Mouse (Mus musculus) heart, embryonic 16.5 days (tissue): ENCODE data around the gene Ube2u. TPM values are rescaled to one million over a fixed set of nuclear protein-coding genes. Genes with fewer than 3 reads are reported as not detected.
"Not testable (repeated sequence)": the region's sequence is repeated elsewhere in the genome, so short reads cannot be mapped to it uniquely, and the experiment has no call there.

Experiments
- ATAC-seq: fragments of 200-750 bp; cut with Nextera tagmentation; replicated peaks from 2 replicates; pipeline ENCODE4 v1.8.0; 2017; ENCODE audit warnings: moderate number of reproducible peaks; ENCODE audit not compliant: insufficient read depth, low FRiP score; ENCODE audit errors: extremely low read depth
- H3K27ac ChIP-seq: fragments of 300-500 bp; sonication (generic); 2 replicates; pipeline ENCODE4 v1.5.1; 2014; ENCODE audit warnings: mild to moderate bottlenecking, low read length, control low read depth, moderate library complexity
- H3K27me3 ChIP-seq: fragments of 300-500 bp; sonication (generic); 2 replicates; pipeline ENCODE4 v1.6.1; 2014; ENCODE audit warnings: low read length, mixed read lengths; ENCODE audit not compliant: control insufficient read depth, insufficient read depth
- H3K36me3 ChIP-seq: fragments of 300-500 bp; sonication (generic); 2 replicates; pipeline ENCODE4 v1.6.1; 2014; ENCODE audit not compliant: control insufficient read depth, insufficient read depth
- H3K4me1 ChIP-seq: fragments of 300-500 bp; sonication (generic); 2 replicates; pipeline ENCODE4 v1.6.1; 2014; ENCODE audit warnings: low read length, mixed read lengths; ENCODE audit not compliant: control insufficient read depth, insufficient read depth
- H3K4me2 ChIP-seq: fragments of 300-500 bp; sonication (generic); 2 replicates; pipeline ENCODE4 v1.6.1; 2014; ENCODE audit warnings: low read depth, mild to moderate bottlenecking, control low read depth, low read length
- H3K4me3 ChIP-seq: fragments of 300-500 bp; sonication (generic); 2 replicates; pipeline ENCODE4 v1.5.1; 2014; ENCODE audit warnings: mild to moderate bottlenecking, control low read depth, low read length
- H3K9ac ChIP-seq: fragments of 300-500 bp; sonication (generic); 2 replicates; pipeline ENCODE4 v1.6.1; 2014; ENCODE audit warnings: low read length, control low read depth
- H3K9me3 ChIP-seq: fragments of 300-500 bp; sonication (generic); replicated peaks from 2 replicates; pipeline ENCODE4 v1.6.1; 2016; ENCODE audit warnings: low read length; ENCODE audit not compliant: control insufficient read depth
- WGBS: fragments of 180-500 bp; shearing (Covaris S2); extraction: QIAGEN DNeasy Blood & Tissue Kit; methylation state at CpG from one replicate; pipeline ENCODE4 v1.1.7; 2014; 5-methylcytosine and 5-hydroxymethylcytosine counted together
- polyA plus RNA-seq: library from polyadenylated mRNA; unstranded; fragments of >200 nt; fragmentation: Nextera tagmentation; extraction: Ambion mirVana; gene quantifications from 2 replicates; pipeline ENCODE4 v1.2.1, GENCODE M21; 2015

The Ube2u gene
- polyA plus RNA-seq, 1 experiment from 2014 or later, result 0.16 TPM

- Histone ChIP-seq H3K27ac (no peak overlapping the region), H3K27me3 (no peaks in the 10 kb centered on the region), H3K36me3 (no peaks in the 10 kb centered on the region), H3K4me1 (no peaks in the 10 kb centered on the region), H3K4me2 (no peak overlapping the region), H3K4me3 (no peak overlapping the region), H3K9ac (no peak overlapping the region), H3K9me3 (no peaks in the 10 kb centered on the region)
- WGBS, result 79% methylated on average over 1 of the region's 1 CpGs
- ATAC-seq, result no peak
Measured at GRCm38 (mm10) chr4:100496521-100496920, 17.9 kb downstream of the Ube2u start.

GRCm38 (mm10) chr4:100498192-100498591, 19.5 kb downstream of the Ube2u start:
- WGBS, result 58% methylated on average over 6 of the region's 6 CpGs
- ATAC-seq, result no peak
- no peaks in the 10 kb centered on the region for H3K36me3 ChIP-seq
- no peak overlapping the region for H3K4me2 ChIP-seq
- no peaks in the 10 kb centered on the region for H3K27me3 ChIP-seq
- no peaks in the 10 kb centered on the region for H3K4me1 ChIP-seq
- H3K4me3 ChIP-seq, result no peak overlapping the region
- no peak overlapping the region for H3K27ac ChIP-seq
- no peak overlapping the region for H3K9ac ChIP-seq
- no peaks in the 10 kb centered on the region for H3K9me3 ChIP-seq

- 85% methylated on average over 7 of the region's 7 CpGs for WGBS
- H3K27ac ChIP-seq, H3K9ac ChIP-seq, H3K36me3 ChIP-seq, H3K4me1 ChIP-seq, H3K27me3 ChIP-seq, ATAC-seq, H3K4me3 ChIP-seq, H3K9me3 ChIP-seq, H3K4me2 ChIP-seq: not testable (repeated sequence)
Measured at GRCm38 (mm10) chr4:100499037-100499601, 20.5 kb downstream of the Ube2u start.

- WGBS, result 83% methylated on average over 2 of the region's 2 CpGs
- H3K27me3 ChIP-seq, result no peaks in the 10 kb centered on the region
- no peaks in the 10 kb centered on the region for H3K4me1 ChIP-seq
- no peak overlapping the region for H3K9ac ChIP-seq
- H3K36me3 ChIP-seq, result no peaks in the 10 kb centered on the region
- no peak overlapping the region for H3K4me3 ChIP-seq
- no peaks in the 10 kb centered on the region for H3K9me3 ChIP-seq
- no peak for ATAC-seq
- H3K4me2 ChIP-seq, result no peak overlapping the region
- no peak overlapping the region for H3K27ac ChIP-seq
Measured at GRCm38 (mm10) chr4:100503337-100503736, 24.7 kb downstream of the Ube2u start.

GRCm38 (mm10) chr4:100517646-100518045, 39.0 kb downstream of the Ube2u start:
- no peak for ATAC-seq
- Histone ChIP-seq H3K9me3 (no peaks in the 10 kb centered on the region), H3K27ac (no peak overlapping the region), H3K36me3 (no peaks in the 10 kb centered on the region), H3K4me3 (no peak overlapping the region), H3K9ac (no peak overlapping the region), H3K27me3 (no peaks in the 10 kb centered on the region), H3K4me1 (peaks cover 10% of the 10 kb centered on the region), H3K4me2 (no peak overlapping the region)
- 70% methylated on average over 2 of the region's 2 CpGs for WGBS

GRCm38 (mm10) chr4:100522534-100522933, 43.9 kb downstream of the Ube2u start:
- WGBS, result 56% methylated on average over 6 of the region's 6 CpGs
- H3K36me3 ChIP-seq, result no peaks in the 10 kb centered on the region
- no peak overlapping the region for H3K27ac ChIP-seq
- H3K4me1 ChIP-seq, result peaks cover 41% of the 10 kb centered on the region
- H3K4me3 ChIP-seq, result no peak overlapping the region
- no peaks in the 10 kb centered on the region for H3K9me3 ChIP-seq
- H3K27me3 ChIP-seq, result no peaks in the 10 kb centered on the region
- ATAC-seq, result no peak
- no peak overlapping the region for H3K4me2 ChIP-seq
- H3K9ac ChIP-seq, result no peak overlapping the region

- H3K4me2 ChIP-seq, result peak overlapping the region; percentile 39; the same call in 1 of the 2 replicates
- WGBS, result 28% methylated on average over 4 of the region's 4 CpGs
- no peak overlapping the region for H3K4me3 ChIP-seq
- H3K36me3 ChIP-seq, result no peaks in the 10 kb centered on the region
- H3K9me3 ChIP-seq, result no peaks in the 10 kb centered on the region
- no peaks in the 10 kb centered on the region for H3K27me3 ChIP-seq
- peak overlapping the region; percentile 79 for H3K27ac ChIP-seq
- peak overlapping the region; percentile 49 for H3K9ac ChIP-seq
- peaks cover 44% of the 10 kb centered on the region for H3K4me1 ChIP-seq
- peak; percentile 64; the same call in 1 of the 2 replicates for ATAC-seq
Measured at GRCm38 (mm10) chr4:100524741-100525140, 46.1 kb downstream of the Ube2u start.

- no peak overlapping the region for H3K4me3 ChIP-seq
- H3K9ac ChIP-seq, result peak overlapping the region; percentile 20; the same call in 1 of the 2 replicates
- H3K4me2 ChIP-seq, result peak overlapping the region; percentile 40; the same call in 1 of the 2 replicates
- no peaks in the 10 kb centered on the region for H3K36me3 ChIP-seq
- H3K27me3 ChIP-seq, result no peaks in the 10 kb centered on the region
- no peak for ATAC-seq
- peak overlapping the region; percentile 54 for H3K27ac ChIP-seq
- 38% methylated on average over 6 of the region's 6 CpGs for WGBS
- H3K4me1 ChIP-seq, result peaks cover 42% of the 10 kb centered on the region
- no peaks in the 10 kb centered on the region for H3K9me3 ChIP-seq
Measured at GRCm38 (mm10) chr4:100526296-100526695, 47.6 kb downstream of the Ube2u start.

GRCm38 (mm10) chr4:100527086-100527485, 48.4 kb downstream of the Ube2u start:
- ATAC-seq, result no peak
- Histone ChIP-seq H3K9ac (peak overlapping the region; percentile 53), H3K4me2 (peak overlapping the region; percentile 56), H3K4me3 (no peak overlapping the region; the same call in 1 of the 2 replicates), H3K27me3 (no peaks in the 10 kb centered on the region), H3K27ac (peak overlapping the region; percentile 56), H3K9me3 (no peaks in the 10 kb centered on the region), H3K36me3 (no peaks in the 10 kb centered on the region), H3K4me1 (peaks cover 35% of the 10 kb centered on the region)
- 7% methylated on average over 3 of the region's 3 CpGs for WGBS
